Mouse (Mus musculus) lung, embryonic 15.5 days (tissue): ENCODE results near the gene Tmem106c. TPM values are rescaled to one million over a fixed set of nuclear protein-coding genes. Genes with fewer than 3 reads are reported as not detected.

ENCODE experiments used
- ATAC-seq: fragments of 200-750 bp; cut with Nextera tagmentation; 2 replicates; pipeline ENCODE4 v1.8.0; 2017; ENCODE audit warnings: moderate number of reproducible peaks, borderline replicate concordance; ENCODE audit not compliant: low FRiP score, low TSS enrichment; ENCODE audit errors: extremely low read depth
- H3K27ac ChIP-seq: fragments of 300-500 bp; sonication (generic); 2 replicates; pipeline ENCODE4 v1.5.1; 2015; ENCODE audit warnings: moderate library complexity, mild to moderate bottlenecking, inconsistent platforms
- H3K27me3 ChIP-seq: fragments of 300-500 bp; sonication (generic); 2 replicates; pipeline ENCODE4 v1.6.1; 2015; ENCODE audit warnings: inconsistent platforms
- H3K36me3 ChIP-seq: fragments of 300-500 bp; sonication (generic); 2 replicates; pipeline ENCODE4 v1.6.1; 2015; ENCODE audit warnings: inconsistent platforms
- H3K4me1 ChIP-seq: fragments of 300-500 bp; sonication (generic); 2 replicates; pipeline ENCODE4 v1.6.1; 2015; ENCODE audit warnings: inconsistent platforms
- H3K4me2 ChIP-seq: fragments of 300-500 bp; sonication (generic); 2 replicates; pipeline ENCODE4 v1.6.1; 2015; ENCODE audit warnings: inconsistent platforms, mild to moderate bottlenecking, moderate library complexity
- H3K4me3 ChIP-seq: fragments of 300-500 bp; sonication (generic); 2 replicates; pipeline ENCODE4 v1.5.1; 2015; ENCODE audit warnings: mild to moderate bottlenecking, inconsistent platforms
- H3K9ac ChIP-seq: fragments of 300-500 bp; sonication (generic); 2 replicates; pipeline ENCODE4 v1.6.1; 2015; ENCODE audit warnings: inconsistent platforms
- H3K9me3 ChIP-seq: fragments of 300-500 bp; sonication (generic); 2 replicates; pipeline ENCODE4 v1.6.1; 2016; ENCODE audit warnings: inconsistent platforms
- WGBS: fragments of 180-500 bp; shearing (Covaris S2); methylation state at CpG from one replicate; pipeline ENCODE4 v1.1.7; 2015; 5-methylcytosine and 5-hydroxymethylcytosine counted together
- polyA plus RNA-seq: library from polyadenylated mRNA; unstranded; fragments of >200 nt; fragmentation: Nextera tagmentation; extraction: Ambion mirVana; gene quantifications from 2 replicates; pipeline ENCODE4 v1.2.1, GENCODE M21; 2015

Tmem106c gene
- polyA plus RNA-seq, 1 experiment from 2014 or later = 45.7 TPM

DNA sequence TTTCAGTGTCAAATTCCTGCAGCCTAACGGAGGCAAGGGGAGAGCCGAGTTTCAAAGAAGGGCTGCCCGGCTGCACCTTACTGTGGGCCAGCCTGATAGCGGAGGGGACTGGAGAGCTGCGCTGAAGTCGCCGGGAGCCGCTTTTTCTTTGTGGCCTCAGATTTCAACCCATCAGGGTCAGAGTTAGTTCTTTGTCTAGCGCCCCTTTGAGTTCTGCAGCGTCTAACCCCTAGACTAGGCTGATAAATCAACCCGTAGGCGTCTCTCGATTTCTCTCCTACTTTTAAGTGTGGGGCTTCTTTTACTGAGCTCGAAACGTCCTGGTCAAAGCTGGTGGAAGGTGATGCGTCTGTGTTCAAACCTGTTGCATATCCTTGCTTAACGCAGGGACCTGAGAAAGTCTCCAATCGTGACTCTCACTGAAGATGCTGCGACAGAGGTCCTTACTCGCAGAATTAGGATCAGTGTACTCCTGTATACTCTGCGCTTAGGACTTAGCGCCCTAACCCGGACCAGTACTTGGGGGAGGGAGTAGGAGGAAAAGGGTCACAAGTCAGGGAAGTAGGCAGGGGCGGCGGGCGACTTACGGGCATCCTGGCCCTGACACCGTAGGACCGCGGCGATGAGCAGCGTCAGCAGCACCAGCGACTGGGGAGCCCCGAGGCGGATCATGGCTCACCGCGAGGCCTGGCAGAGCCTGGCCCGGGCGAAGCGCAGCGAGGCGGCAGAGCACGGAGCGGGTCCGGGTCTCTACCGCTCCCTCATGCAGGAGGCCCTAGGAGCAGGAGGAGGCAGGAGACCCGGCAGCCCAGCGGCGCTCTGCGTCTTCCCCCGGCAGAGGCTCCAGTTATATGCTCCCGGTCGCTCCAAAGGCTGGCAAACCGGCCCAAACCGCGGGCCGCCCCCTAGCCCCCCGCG, 40.1 kb downstream of the Tmem106c start, which contains the start of gene Col2a1:
Col2a1 (minus strand) TSS at position 874 of the 918 bp plus-strand sequence.
- Histone ChIP-seq H3K9ac (peak within 1 kb of the TSS; percentile 29; the same call in 1 of the 2 replicates), H3K27ac (no peak within 1 kb of the TSS), H3K9me3 (no peaks in the 10 kb centered on the region), H3K4me2 (peak within 1 kb of the TSS; percentile 86), H3K4me3 (peak within 1 kb of the TSS; percentile 38), H3K27me3 (peaks cover 99% of the 10 kb centered on the region), H3K36me3 (no peaks in the 10 kb centered on the region), H3K4me1 (peaks cover 49% of the 10 kb centered on the region)
- 0 out of 2 replicates have a peak, but pooled peaks have one; percentile 15 for ATAC-seq
- WGBS = 1% methylated on average over 59 of the region's 59 CpGs

DNA sequence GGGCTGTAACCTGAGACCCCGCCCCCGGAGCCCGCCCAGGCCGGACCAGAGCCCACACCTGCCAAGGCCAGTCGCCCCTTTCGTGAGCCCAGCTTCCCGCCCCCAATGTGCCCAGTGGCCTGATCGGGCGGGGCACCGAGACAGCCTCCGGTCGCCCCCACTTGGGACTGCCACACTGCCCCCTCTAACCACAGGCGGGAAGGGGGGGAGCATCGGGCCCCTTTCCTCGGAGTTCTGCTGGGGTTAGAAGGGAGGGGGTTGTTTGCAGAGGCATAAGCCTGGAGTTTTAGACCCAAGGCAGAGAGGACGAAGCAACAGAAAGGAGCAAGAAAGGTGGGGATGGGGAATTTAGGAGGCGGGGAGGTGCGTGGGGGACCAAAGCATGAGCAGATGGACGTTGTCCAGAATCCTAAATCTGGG, 40.8 kb downstream of the Tmem106c start:
- peak overlapping the region; percentile 38 for H3K4me3 ChIP-seq
- 5% methylated on average over 19 of the region's 19 CpGs for WGBS
- peak overlapping the region; percentile 29; the same call in 1 of the 2 replicates for H3K9ac ChIP-seq
- peaks cover 49% of the 10 kb centered on the region for H3K4me1 ChIP-seq
- no peaks in the 10 kb centered on the region for H3K36me3 ChIP-seq
- H3K27ac ChIP-seq = no peak overlapping the region
- peak overlapping the region; percentile 86 for H3K4me2 ChIP-seq
- peaks cover 99% of the 10 kb centered on the region for H3K27me3 ChIP-seq
- no peaks in the 10 kb centered on the region for H3K9me3 ChIP-seq
- no peak for ATAC-seq

DNA sequence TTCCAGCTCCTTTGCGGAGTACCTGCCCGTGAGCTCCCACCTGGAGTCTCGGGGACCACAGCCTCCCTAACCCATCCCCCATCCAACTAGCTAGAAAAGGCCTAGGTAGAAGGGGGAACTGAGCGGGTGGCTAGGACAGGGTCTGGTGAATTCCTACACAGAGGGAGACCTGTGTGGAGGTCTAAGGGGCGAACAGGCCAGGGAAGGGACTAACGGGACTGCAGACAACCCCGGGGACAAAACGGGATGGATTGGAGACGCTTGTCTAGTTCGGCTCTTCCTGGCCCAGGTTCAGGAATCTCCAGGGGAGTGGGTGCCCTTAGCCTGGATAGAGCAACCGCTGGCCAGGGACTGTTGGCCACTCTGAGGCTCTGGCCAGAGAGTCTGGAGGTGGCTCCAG, 41.2 kb downstream of the Tmem106c start:
- Histone ChIP-seq H3K27me3 (peaks cover 98% of the 10 kb centered on the region), H3K27ac (no peak overlapping the region), H3K9ac (0 out of 2 replicates have a peak overlapping the region, but pooled peaks have one; percentile 10), H3K4me2 (peak overlapping the region; percentile 86), H3K36me3 (no peaks in the 10 kb centered on the region), H3K9me3 (no peaks in the 10 kb centered on the region), H3K4me3 (peak overlapping the region; percentile 38), H3K4me1 (peaks cover 49% of the 10 kb centered on the region)
- 8% methylated on average over 11 of the region's 11 CpGs for WGBS
- no peak for ATAC-seq

GRCm38 (mm10) chr15:98012810-98013209, 48.8 kb downstream of the Tmem106c start:
- Histone ChIP-seq H3K36me3 (no peaks in the 10 kb centered on the region), H3K27me3 (peaks cover 45% of the 10 kb centered on the region), H3K4me1 (no peaks in the 10 kb centered on the region), H3K4me2 (no peak overlapping the region), H3K4me3 (no peak overlapping the region), H3K9me3 (no peaks in the 10 kb centered on the region), H3K9ac (no peak overlapping the region), H3K27ac (no peak overlapping the region)
- ATAC-seq = no peak
- 66% methylated on average over 6 of the region's 6 CpGs for WGBS

DNA sequence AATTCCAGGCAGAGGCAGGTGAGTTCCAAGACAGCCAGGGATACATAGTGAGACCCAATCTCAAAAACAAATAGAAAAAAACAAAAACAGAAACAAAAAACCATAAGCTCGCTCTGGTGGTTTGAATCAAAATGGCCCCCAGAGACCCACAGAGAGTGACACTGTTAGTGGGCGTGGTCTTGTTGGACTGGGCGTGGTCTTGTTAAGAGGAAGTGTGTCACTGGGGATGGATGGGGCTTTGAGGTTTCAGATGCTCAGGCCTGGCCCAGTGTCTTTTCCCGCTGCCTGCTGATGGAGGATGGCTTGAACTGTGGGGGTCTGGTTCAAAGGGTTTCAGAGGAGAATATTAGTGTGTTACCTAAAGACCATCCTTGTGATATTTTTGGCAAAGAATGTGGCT, 53.9 kb downstream of the Tmem106c start:
- no peak overlapping the region for H3K4me2 ChIP-seq
- no peak overlapping the region for H3K9ac ChIP-seq
- no peak for ATAC-seq
- H3K4me1 ChIP-seq = no peaks in the 10 kb centered on the region
- H3K9me3 ChIP-seq = no peaks in the 10 kb centered on the region
- no peak overlapping the region for H3K27ac ChIP-seq
- H3K4me3 ChIP-seq = no peak overlapping the region
- H3K36me3 ChIP-seq = no peaks in the 10 kb centered on the region
- 81% methylated on average over 4 of the region's 4 CpGs for WGBS
- 0 out of 2 replicates have a peak, but pooled peaks cover under 1% of the 10 kb centered on the region for H3K27me3 ChIP-seq

- Histone ChIP-seq H3K4me1 (no peaks in the 10 kb centered on the region), H3K36me3 (no peaks in the 10 kb centered on the region), H3K27ac (no peak overlapping the region), H3K9me3 (no peaks in the 10 kb centered on the region), H3K27me3 (no peaks in the 10 kb centered on the region), H3K4me3 (no peak overlapping the region), H3K4me2 (no peak overlapping the region), H3K9ac (no peak overlapping the region)
- peak; percentile 62; the same call in 1 of the 2 replicates for ATAC-seq
- WGBS = 38% methylated on average over 3 of the region's 3 CpGs
Observed at GRCm38 (mm10) chr15:98019047-98019446, 55.0 kb downstream of the Tmem106c start.

Other genes with a start within 250 kb of the Tmem106c start
- gene Endou, start 232.9 kb upstream of the Tmem106c start, polyA plus RNA-seq = 0.48 and 1.1 TPM in 2 replicates
- 21.1 and 23.4 TPM in 2 replicates for gene Rapgef3, start 196.2 kb upstream of the Tmem106c start, polyA plus RNA-seq
- gene Slc48a1, start 185.7 kb upstream of the Tmem106c start, polyA plus RNA-seq = 38.7 and 42.2 TPM in 2 replicates
- 40.6 and 44.7 TPM in 2 replicates for gene Hdac7, start 119.7 kb upstream of the Tmem106c start, polyA plus RNA-seq
- gene Vdr, start 53.6 kb upstream of the Tmem106c start, polyA plus RNA-seq = 0.52 and 0.81 TPM in 2 replicates
- 19.1 and 20.1 TPM in 2 replicates for gene Col2a1, start 40.5 kb downstream of the Tmem106c start, polyA plus RNA-seq
- 26.9 and 31.2 TPM in 2 replicates for gene Pfkm, start 128.4 kb downstream of the Tmem106c start, polyA plus RNA-seq
- 29.4 and 32.0 TPM in 2 replicates for gene Senp1, start 129.5 kb downstream of the Tmem106c start, polyA plus RNA-seq
- 43.6 and 44.4 TPM in 2 replicates for gene Asb8, start 201.4 kb downstream of the Tmem106c start, polyA plus RNA-seq
- gene Ccdc184, start 203.0 kb downstream of the Tmem106c start, polyA plus RNA-seq = 0.07 and 0.15 TPM in 2 replicates
- not detected in 2 replicates for gene Olfr288, start 231.3 kb downstream of the Tmem106c start, polyA plus RNA-seq